Mouse (Mus musculus) bone marrow, adult 2 months (tissue): ENCODE measurements around the gene Telo2.

Source experiments
- CTCF ChIP-seq: fragments of 200-500 bp; IDR thresholded peaks from 2 replicates; pipeline ENCODE4 v1.5.1; 2011; ENCODE audit warnings: low read length, control low read depth; ENCODE audit not compliant: control insufficient read depth, insufficient read depth
- POLR2A ChIP-seq: fragments of 200-500 bp; IDR thresholded peaks from 2 replicates; pipeline ENCODE4 v1.6.1; 2011; ENCODE audit warnings: low read depth, mild to moderate bottlenecking, control low read depth, low read length, borderline replicate concordance; ENCODE audit not compliant: control insufficient read depth

DNA sequence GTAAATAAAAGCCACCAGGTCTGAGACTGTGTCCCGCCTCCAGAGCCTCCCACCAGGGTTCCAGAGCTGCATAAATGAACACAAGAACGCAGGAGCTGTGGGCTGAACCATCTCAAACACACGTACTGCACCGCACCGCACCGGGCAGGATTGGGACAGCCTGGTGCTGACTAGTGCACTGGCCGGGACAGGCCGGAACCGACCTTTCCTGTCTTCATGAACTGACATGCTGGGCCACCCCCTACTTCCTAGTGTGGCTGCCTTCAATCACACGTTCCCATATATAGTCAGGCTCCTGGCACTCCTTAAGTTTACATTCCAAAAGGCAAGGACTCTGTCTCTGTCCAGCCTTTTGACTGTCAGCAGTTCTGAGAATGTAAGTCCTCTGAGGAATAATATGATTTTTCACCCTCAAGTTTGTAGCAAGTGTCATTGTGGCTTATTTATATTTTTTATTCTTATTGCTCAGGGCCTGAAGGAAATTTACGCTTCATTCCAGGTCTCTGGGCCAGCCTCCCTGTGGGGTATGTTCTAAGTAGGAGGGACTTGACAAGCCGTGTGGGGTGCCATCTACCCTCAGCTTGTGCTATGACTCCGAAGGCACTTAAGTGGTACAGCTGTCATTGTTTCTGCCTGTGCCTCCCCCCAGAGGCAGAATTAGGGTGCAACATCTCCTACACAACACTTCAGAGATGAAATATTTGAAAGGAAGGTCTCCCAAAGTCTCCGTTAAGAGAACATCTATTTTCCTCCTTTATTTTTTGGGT lies 33.5 kb downstream of the Telo2 start:
- TF ChIP-seq POLR2A (no peak), CTCF (0 out of 2 replicates have a peak, but pooled peaks have one; percentile 11)
